Mouse (Mus musculus) neural tube, embryonic 14.5 days (tissue): ENCODE data around the gene Gm37240. TPM values are rescaled to one million over a fixed set of nuclear protein-coding genes. Genes with fewer than 3 reads are reported as not detected.

Source experiments
- ATAC-seq: fragments of 200-750 bp; cut with Nextera tagmentation; 2 replicates; pipeline ENCODE4 v1.8.0; 2017; ENCODE audit warnings: low read depth, mild to moderate bottlenecking, moderate TSS enrichment, moderate library complexity
- H3K27ac ChIP-seq: fragments of 300-500 bp; sonication (generic); 2 replicates; pipeline ENCODE4 v1.5.1; 2014; ENCODE audit warnings: low read depth, mild to moderate bottlenecking, control low read depth, low read length, moderate library complexity, mixed read lengths
- H3K27me3 ChIP-seq: fragments of 300-500 bp; sonication (generic); 2 replicates; pipeline ENCODE4 v1.6.1; 2014; ENCODE audit warnings: low read length; ENCODE audit not compliant: control insufficient read depth, insufficient read depth
- H3K36me3 ChIP-seq: fragments of 300-500 bp; sonication (generic); 2 replicates; pipeline ENCODE4 v1.6.1; 2014; ENCODE audit warnings: low read length, mixed read lengths; ENCODE audit not compliant: control insufficient read depth, insufficient read depth
- H3K4me1 ChIP-seq: fragments of 300-500 bp; sonication (generic); 2 replicates; pipeline ENCODE4 v1.6.1; 2014; ENCODE audit warnings: low read length; ENCODE audit not compliant: control insufficient read depth, insufficient read depth
- H3K4me2 ChIP-seq: fragments of 300-500 bp; sonication (generic); 2 replicates; pipeline ENCODE4 v1.6.1; 2014; ENCODE audit warnings: mild to moderate bottlenecking, low read depth, low read length, control low read depth
- H3K4me3 ChIP-seq: fragments of 300-500 bp; sonication (generic); 2 replicates; pipeline ENCODE4 v1.5.1; 2014; ENCODE audit warnings: low read depth, low read length, control low read depth, mixed read lengths
- H3K9ac ChIP-seq: fragments of 300-500 bp; sonication (generic); replicated peaks from 2 replicates; pipeline ENCODE4 v1.6.1; 2014; ENCODE audit warnings: low read depth, mild to moderate bottlenecking, control low read depth, low read length, mixed read lengths
- H3K9me3 ChIP-seq: fragments of 300-500 bp; sonication (generic); 2 replicates; pipeline ENCODE4 v1.6.1; 2016; ENCODE audit warnings: low read length; ENCODE audit not compliant: control insufficient read depth
- WGBS: fragments of 180-500 bp; shearing (Covaris S2); extraction: QIAGEN DNeasy Blood & Tissue Kit; methylation state at CpG from one replicate; pipeline ENCODE4 v1.1.7; 2014; 5-methylcytosine and 5-hydroxymethylcytosine counted together
- polyA plus RNA-seq: library from polyadenylated mRNA; unstranded; fragments of >200 nt; fragmentation: Nextera tagmentation; extraction: Ambion mirVana; gene quantifications from 2 replicates; pipeline ENCODE4 v1.2.1, GENCODE M21; 2014

The Gm37240 gene
- polyA plus RNA-seq, 1 experiment from 2014 or later: not detected

DNA sequence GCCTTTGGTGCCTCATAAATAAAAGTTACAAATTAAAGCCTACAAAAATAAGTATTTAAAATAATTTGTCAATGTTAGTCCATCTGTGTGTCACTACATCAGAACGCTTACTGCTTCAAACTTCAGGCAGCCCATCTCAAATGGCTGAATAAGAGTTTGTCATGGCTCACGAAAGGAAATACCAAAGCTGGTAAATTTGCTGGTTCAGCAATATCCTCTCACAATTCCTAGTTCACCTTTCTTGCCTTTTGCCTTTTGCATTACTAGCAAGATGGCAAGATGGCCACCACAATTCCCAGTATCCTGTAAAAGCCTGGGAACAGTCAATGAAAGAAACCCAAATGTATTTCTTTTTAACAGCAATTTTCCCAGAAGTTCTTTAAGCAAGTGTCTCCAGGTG, 718.5 kb downstream of the Gm37240 start:
- no peak for ATAC-seq
- 89% methylated on average over 2 of the region's 2 CpGs for WGBS
- Histone ChIP-seq H3K4me3 (no peak overlapping the region), H3K4me1 (no peaks in the 10 kb centered on the region), H3K9me3 (no peaks in the 10 kb centered on the region), H3K27ac (no peak overlapping the region), H3K9ac (no peak overlapping the region), H3K27me3 (no peaks in the 10 kb centered on the region), H3K4me2 (no peak overlapping the region), H3K36me3 (no peaks in the 10 kb centered on the region)

DNA sequence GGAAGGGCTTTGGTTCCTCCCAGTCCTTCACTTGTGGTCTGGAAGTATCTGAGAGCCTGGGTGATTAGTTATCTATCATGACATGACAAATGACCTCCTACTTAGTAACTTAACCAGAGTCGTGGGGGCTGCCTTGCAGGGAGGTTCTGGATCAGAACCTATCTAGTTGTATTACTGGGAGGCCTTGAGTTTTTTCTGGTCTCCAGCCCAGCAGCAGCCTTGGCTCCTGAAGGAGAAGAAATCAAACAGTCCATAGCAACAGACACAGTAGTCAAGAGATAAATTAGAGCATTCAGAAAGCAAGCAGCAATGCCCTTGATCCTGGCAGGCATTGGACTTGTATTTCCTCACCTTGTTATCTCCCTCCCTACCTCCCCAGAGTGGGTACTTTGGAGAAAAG, 722.4 kb downstream of the Gm37240 start:
- H3K27ac ChIP-seq: no peak overlapping the region
- H3K9me3 ChIP-seq: no peaks in the 10 kb centered on the region
- no peak for ATAC-seq
- H3K36me3 ChIP-seq: no peaks in the 10 kb centered on the region
- no peak overlapping the region for H3K9ac ChIP-seq
- H3K4me1 ChIP-seq: no peaks in the 10 kb centered on the region
- no peak overlapping the region for H3K4me3 ChIP-seq
- H3K4me2 ChIP-seq: no peak overlapping the region
- H3K27me3 ChIP-seq: no peaks in the 10 kb centered on the region
- 75% methylated on average over 1 of the region's 1 CpGs for WGBS

DNA sequence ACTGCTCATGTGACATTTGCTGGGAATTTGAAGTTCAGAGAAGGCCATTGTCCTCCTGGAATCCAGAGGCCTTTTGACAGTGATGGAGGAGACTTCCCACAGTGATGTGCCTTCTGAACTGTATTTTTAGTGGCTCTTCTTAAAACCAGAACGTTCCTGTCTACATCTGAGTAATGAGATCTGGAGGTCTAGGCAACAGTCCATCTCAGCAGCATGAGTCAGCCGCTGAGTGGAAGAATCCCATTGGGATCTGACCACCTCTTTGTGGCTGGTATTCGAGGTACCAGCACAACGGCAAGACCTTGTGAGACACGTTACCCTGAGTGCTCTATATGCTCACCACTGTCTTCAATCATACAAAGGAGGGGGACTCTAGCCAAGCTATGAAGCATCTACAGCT, 723.9 kb downstream of the Gm37240 start:
- Histone ChIP-seq H3K27ac (no peak overlapping the region), H3K9me3 (no peaks in the 10 kb centered on the region), H3K4me3 (no peak overlapping the region), H3K36me3 (no peaks in the 10 kb centered on the region), H3K9ac (no peak overlapping the region), H3K27me3 (no peaks in the 10 kb centered on the region), H3K4me2 (no peak overlapping the region), H3K4me1 (no peaks in the 10 kb centered on the region)
- 88% methylated on average over 5 of the region's 5 CpGs for WGBS
- no peak for ATAC-seq

DNA sequence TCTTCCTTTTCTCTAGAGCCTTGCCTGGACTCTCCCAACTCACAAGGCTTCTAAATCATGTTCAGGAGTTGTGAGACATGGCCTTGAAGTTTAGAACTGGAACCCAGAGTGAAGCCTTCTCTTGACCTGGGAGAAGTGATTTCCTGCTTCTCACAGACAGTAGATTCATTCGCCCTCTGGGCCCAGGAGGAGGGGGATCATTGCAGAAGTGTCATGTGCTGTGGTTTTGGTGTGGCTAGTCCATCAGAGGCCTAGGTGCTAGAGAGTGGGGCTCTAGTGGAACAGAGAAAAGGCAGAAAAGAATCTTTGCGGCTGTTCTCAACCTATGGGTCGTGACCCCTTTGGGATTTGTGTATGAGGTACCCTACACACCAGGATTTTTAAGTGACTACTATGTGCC, 724.9 kb downstream of the Gm37240 start:
- Histone ChIP-seq H3K9me3 (no peaks in the 10 kb centered on the region), H3K4me2 (no peak overlapping the region), H3K4me1 (no peaks in the 10 kb centered on the region), H3K36me3 (no peaks in the 10 kb centered on the region), H3K27me3 (no peaks in the 10 kb centered on the region), H3K4me3 (no peak overlapping the region), H3K9ac (no peak overlapping the region), H3K27ac (no peak overlapping the region)
- ATAC-seq: no peak
- 87% methylated on average over 3 of the region's 3 CpGs for WGBS

DNA sequence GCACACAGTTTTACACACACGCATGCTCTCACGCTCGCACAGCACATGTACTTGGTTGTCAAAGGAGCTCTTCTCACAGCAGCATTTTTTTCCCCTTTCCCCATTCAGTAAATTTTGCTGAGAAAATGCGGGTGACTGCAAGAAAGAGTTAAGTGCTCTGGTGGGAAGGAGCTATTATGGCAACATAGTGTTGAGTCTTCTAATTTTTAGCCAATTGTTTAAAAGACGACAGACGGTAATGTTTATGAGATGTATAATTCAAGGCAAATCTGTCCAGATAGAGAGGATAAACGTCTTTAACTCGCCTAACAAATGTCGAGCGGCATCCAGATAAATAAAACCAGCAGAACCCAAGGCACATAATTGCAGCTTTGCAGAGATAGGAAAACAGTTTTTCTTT, 726.5 kb downstream of the Gm37240 start:
- ATAC-seq: no peak
- Histone ChIP-seq H3K27ac (no peak overlapping the region), H3K4me1 (no peaks in the 10 kb centered on the region), H3K36me3 (no peaks in the 10 kb centered on the region), H3K9ac (no peak overlapping the region), H3K4me2 (no peak overlapping the region), H3K27me3 (no peaks in the 10 kb centered on the region), H3K9me3 (no peaks in the 10 kb centered on the region), H3K4me3 (no peak overlapping the region)
- 75% methylated on average over 10 of the region's 10 CpGs for WGBS

DNA sequence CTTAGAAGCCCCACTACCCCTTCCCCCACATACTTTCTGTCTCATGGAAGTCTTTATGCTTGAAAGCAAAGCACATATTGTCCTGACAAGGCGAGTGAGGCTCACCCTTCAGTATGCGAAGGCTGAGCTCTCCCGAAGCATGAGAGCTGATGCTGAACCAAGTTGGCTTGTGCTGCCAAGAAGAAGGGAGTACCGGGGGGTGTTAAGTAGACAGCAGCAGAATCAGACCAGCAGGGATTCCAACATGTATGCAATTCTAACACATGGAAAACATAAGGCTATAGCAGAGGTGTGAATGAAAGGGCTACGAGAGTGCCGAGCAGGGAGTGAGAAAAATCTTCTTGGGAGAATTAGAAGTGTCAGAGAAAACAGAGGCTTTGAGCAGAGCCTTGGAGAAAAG, 727.7 kb downstream of the Gm37240 start:
- Histone ChIP-seq H3K4me3 (no peak overlapping the region), H3K27ac (no peak overlapping the region), H3K36me3 (no peaks in the 10 kb centered on the region), H3K27me3 (no peaks in the 10 kb centered on the region), H3K4me2 (no peak overlapping the region), H3K9ac (no peak overlapping the region), H3K4me1 (no peaks in the 10 kb centered on the region), H3K9me3 (no peaks in the 10 kb centered on the region)
- ATAC-seq: no peak
- 81% methylated on average over 6 of the region's 6 CpGs for WGBS

DNA sequence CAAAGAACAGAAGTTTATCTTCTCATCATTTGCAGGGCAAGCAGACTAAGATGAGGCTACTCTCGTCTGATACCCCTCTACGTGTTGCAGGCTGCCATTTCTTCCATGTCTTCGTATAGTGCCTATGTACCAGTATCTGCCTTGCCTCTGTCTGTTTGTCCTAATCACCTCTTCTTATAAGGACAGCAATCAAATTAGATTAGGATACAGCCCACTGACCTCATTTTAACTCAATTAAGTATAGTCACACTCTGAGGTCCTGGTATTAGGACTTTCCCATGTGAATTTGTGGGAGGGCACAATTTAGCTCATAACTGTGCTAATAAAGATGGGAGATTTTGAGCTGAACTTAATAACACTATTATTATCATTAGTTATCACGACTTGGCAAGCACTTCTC, 738.5 kb downstream of the Gm37240 start:
- Histone ChIP-seq H3K4me3 (no peak overlapping the region), H3K9me3 (no peaks in the 10 kb centered on the region), H3K36me3 (no peaks in the 10 kb centered on the region), H3K9ac (no peak overlapping the region), H3K27me3 (no peaks in the 10 kb centered on the region), H3K4me1 (no peaks in the 10 kb centered on the region), H3K4me2 (no peak overlapping the region), H3K27ac (no peak overlapping the region)
- no peak for ATAC-seq
- WGBS: 79% methylated on average over 4 of the region's 4 CpGs

DNA sequence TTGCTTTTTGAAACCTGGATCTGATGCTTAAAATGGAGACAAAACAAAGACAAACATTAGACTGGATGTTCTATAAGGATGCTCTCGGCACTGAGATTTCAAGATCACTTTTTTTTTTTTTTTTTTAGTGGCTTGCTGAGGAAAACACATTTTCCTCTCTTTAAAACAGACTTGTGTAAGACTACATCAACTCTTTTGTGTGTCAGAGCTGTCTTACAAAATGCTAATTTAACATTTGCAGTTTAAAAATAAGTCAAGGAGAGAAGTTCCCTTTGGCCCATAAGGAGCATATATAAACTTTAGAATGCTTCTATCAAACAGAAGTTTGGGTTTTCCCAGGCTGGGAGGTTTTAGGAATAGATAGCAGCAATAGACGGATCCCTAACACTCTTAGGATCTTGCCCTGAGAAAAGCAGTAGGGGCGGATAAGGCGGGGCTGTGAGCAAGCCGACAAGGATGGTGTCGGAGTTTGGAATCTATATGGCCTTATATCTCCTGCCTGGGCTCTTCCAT, 739.2 kb downstream of the Gm37240 start:
- no peak overlapping the region for H3K4me2 ChIP-seq
- H3K4me1 ChIP-seq: no peaks in the 10 kb centered on the region
- no peak overlapping the region for H3K9ac ChIP-seq
- no peaks in the 10 kb centered on the region for H3K27me3 ChIP-seq
- H3K27ac ChIP-seq: no peak overlapping the region
- no peak for ATAC-seq
- no peaks in the 10 kb centered on the region for H3K9me3 ChIP-seq
- H3K36me3 ChIP-seq: no peaks in the 10 kb centered on the region
- H3K4me3 ChIP-seq: no peak overlapping the region
- 89% methylated on average over 6 of the region's 6 CpGs for WGBS

DNA sequence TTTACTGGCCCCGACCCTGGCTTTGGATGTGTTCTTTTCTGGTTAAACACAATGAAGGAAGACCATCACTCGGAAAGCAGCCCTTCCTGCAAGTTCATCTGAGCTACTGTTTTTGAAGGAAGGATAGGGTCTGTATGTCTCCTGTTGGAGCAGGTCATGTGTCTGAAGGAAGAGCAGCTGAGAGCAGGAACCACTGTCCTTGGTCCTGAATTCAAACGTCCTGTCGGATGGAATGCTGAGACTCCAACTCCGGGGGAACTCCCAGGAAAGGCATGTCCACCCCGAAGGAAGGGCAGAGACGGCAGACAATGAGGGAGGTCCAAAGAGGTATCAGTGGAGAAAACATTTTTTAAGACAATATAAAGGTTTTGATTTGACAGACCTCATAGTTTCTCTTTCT, 741.8 kb downstream of the Gm37240 start:
- no peak overlapping the region for H3K9ac ChIP-seq
- no peaks in the 10 kb centered on the region for H3K36me3 ChIP-seq
- H3K4me3 ChIP-seq: no peak overlapping the region
- no peak overlapping the region for H3K4me2 ChIP-seq
- ATAC-seq: no peak
- no peak overlapping the region for H3K27ac ChIP-seq
- no peaks in the 10 kb centered on the region for H3K4me1 ChIP-seq
- no peaks in the 10 kb centered on the region for H3K27me3 ChIP-seq
- WGBS: 43% methylated on average over 7 of the region's 7 CpGs
- no peaks in the 10 kb centered on the region for H3K9me3 ChIP-seq

DNA sequence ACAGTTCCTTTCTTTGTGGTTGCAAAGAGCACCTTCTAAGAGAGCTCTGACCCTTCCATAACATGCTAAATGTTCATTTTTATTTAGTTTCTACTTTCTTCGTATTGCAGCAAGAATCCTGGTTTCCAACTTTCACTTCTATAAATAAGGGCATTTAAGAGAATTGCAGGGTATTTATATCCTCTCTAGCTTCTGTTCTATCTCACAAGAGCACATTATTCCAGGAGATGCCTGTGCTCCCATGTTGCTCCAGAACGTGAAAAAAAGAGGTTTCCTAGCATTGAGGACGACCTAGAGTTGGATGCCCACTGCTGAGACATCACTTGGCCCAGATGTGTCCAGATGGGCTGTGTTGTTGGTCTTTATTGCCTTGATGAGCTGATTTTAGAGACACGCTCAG, 742.2 kb downstream of the Gm37240 start:
- WGBS: 86% methylated on average over 4 of the region's 4 CpGs
- H3K27ac ChIP-seq: no peak overlapping the region
- no peaks in the 10 kb centered on the region for H3K9me3 ChIP-seq
- ATAC-seq: no peak
- no peaks in the 10 kb centered on the region for H3K36me3 ChIP-seq
- no peaks in the 10 kb centered on the region for H3K27me3 ChIP-seq
- H3K9ac ChIP-seq: no peak overlapping the region
- H3K4me3 ChIP-seq: no peak overlapping the region
- no peaks in the 10 kb centered on the region for H3K4me1 ChIP-seq
- H3K4me2 ChIP-seq: no peak overlapping the region
